Mouse (Mus musculus): Measurements from ENCODE around the gene Tmcc3.

GRCm38 (mm10) chr10:94332358-94333137, 20.8 kb downstream of the Tmcc3 start:
- TF ChIP-seq POLR2A (IDR thresholded peaks at IDR 0.05; ENCODE audit: insufficient read depth, low read depth, low read length) = no peak
- 0 out of 2 replicates have a peak, but pooled peaks have one; percentile 13 for TF ChIP-seq CTCF (IDR thresholded peaks at IDR 0.05; ENCODE audit: insufficient read depth, low read depth, low read length)
